Mouse (Mus musculus) limb, embryonic 10.5 days (tissue): ENCODE results near the gene Tcf7l1. TPM values are rescaled to one million over a fixed set of nuclear protein-coding genes. Genes with fewer than 3 reads are reported as not detected.

Experiments
- DNase-seq: peaks from one replicate; pipeline ENCODE4 v3.0.0-alpha.2; 2017; ENCODE audit warnings: low spot score
- H3K27ac ChIP-seq: fragments of 300-500 bp; sonication (generic); 2 replicates; pipeline ENCODE4 v1.5.1; 2016; ENCODE audit warnings: mild to moderate bottlenecking
- H3K27me3 ChIP-seq: fragments of 300-500 bp; sonication (generic); 2 replicates; pipeline ENCODE4 v1.6.1; 2016; ENCODE audit warnings: low read depth, mild to moderate bottlenecking; ENCODE audit not compliant: poor library complexity, severe bottlenecking
- H3K36me3 ChIP-seq: fragments of 300-500 bp; sonication (generic); 2 replicates; pipeline ENCODE4 v1.6.1; 2016; ENCODE audit warnings: mild to moderate bottlenecking, moderate library complexity
- H3K4me1 ChIP-seq: fragments of 300-500 bp; sonication (generic); 2 replicates; pipeline ENCODE4 v1.6.1; 2016
- H3K4me3 ChIP-seq: fragments of 300-500 bp; sonication (generic); 2 replicates; pipeline ENCODE4 v1.5.1; 2016; ENCODE audit warnings: mild to moderate bottlenecking, moderate library complexity
- H3K9me3 ChIP-seq: fragments of 300-500 bp; sonication (generic); replicated peaks from 2 replicates; pipeline ENCODE4 v1.6.1; 2016; ENCODE audit warnings: mild to moderate bottlenecking
- WGBS: fragments of 180-500 bp; shearing (Covaris S2); methylation state at CpG from one replicate; pipeline ENCODE4 v1.1.7; 2016; 5-methylcytosine and 5-hydroxymethylcytosine counted together
- polyA plus RNA-seq: library from polyadenylated mRNA; unstranded; fragments of >200 nt; fragmentation: Nextera tagmentation; extraction: Ambion mirVana; gene quantifications from 2 replicates; pipeline ENCODE4 v1.2.1, GENCODE M21; 2016

The Tcf7l1 gene
- polyA plus RNA-seq, 1 experiment from 2014 or later: 40.0 TPM

GRCm38 (mm10) chr6:72684260-72684805 is 104.7 kb downstream of the Tcf7l1 start:
- H3K4me1 ChIP-seq: peaks cover 72% of the 10 kb centered on the region
- peaks cover 10% of the 10 kb centered on the region for H3K36me3 ChIP-seq
- H3K27ac ChIP-seq: peak overlapping the region; percentile 51; the same call in 1 of the 2 replicates
- 67% methylated on average over 4 of the region's 4 CpGs for WGBS
- H3K9me3 ChIP-seq: no peaks in the 10 kb centered on the region
- no peak overlapping the region for H3K4me3 ChIP-seq
- no peak for DNase-seq
- no peaks in the 10 kb centered on the region for H3K27me3 ChIP-seq

DNA sequence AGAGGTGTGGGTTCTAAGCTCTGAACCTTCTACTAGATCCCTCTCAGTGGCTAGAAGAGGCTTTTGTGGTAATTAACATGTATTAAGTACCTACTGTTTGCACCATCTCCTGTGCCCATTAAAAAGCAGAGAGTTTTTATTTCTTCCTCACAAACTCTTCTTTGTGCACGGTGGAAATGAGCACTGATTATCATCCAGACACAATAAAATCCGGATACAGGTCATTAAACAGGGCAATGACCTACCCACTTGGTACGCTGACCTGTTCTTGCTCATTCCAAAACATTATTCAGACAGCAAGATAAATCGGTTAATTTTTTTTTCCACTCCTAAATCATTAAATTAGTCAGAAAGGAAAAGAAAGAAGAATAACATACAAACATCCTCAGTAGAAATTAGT is 106.8 kb downstream of the Tcf7l1 start:
- peak overlapping the region; percentile 50; the same call in 1 of the 2 replicates for H3K27ac ChIP-seq
- DNase-seq: no peak

GRCm38 (mm10) chr6:72680936-72681335 is 108.1 kb downstream of the Tcf7l1 start:
- Histone ChIP-seq H3K4me3 (no peak overlapping the region), H3K9me3 (no peaks in the 10 kb centered on the region), H3K4me1 (peaks cover 89% of the 10 kb centered on the region), H3K36me3 (peaks cover 7% of the 10 kb centered on the region), H3K27ac (peak overlapping the region; percentile 50; the same call in 1 of the 2 replicates), H3K27me3 (no peaks in the 10 kb centered on the region)
- whole genome bisulfite sequencing: 91% methylated on average over 9 of the region's 9 CpGs
- DNase-seq: no peak

More for the DNA sequence above, 106.8 kb downstream of the Tcf7l1 start:
- Histone ChIP-seq H3K27me3 (no peaks in the 10 kb centered on the region), H3K4me3 (no peak overlapping the region), H3K4me1 (peaks cover 84% of the 10 kb centered on the region), H3K36me3 (peaks cover 7% of the 10 kb centered on the region), H3K9me3 (no peaks in the 10 kb centered on the region)
- 55% methylated on average over 4 of the region's 4 CpGs for WGBS

DNA sequence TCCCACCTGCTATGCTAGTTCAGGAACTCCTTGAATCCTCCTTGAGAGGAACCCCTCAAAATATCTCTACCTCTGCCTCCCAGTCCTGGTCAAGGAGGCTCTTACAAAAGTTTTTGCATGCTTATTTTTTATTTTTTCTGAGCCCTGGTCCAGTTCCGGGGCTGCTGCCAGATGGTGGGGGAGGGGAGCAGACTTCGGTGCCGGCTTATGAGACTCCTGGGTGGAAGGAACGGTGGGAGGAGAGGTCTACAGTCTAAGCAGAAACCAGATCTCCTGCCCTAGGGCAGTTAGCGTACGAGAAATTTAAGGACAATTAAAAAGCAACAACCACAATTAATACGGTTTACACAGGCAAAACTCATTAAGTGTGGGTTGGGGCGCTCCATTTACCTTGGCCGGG is 110.4 kb downstream of the Tcf7l1 start:
- Histone ChIP-seq H3K4me3 (no peak overlapping the region; the same call in 1 of the 2 replicates), H3K36me3 (no peaks in the 10 kb centered on the region), H3K27ac (peak overlapping the region; percentile 91), H3K27me3 (no peaks in the 10 kb centered on the region), H3K4me1 (peaks cover 83% of the 10 kb centered on the region), H3K9me3 (no peaks in the 10 kb centered on the region)
- 24% methylated on average over 9 of the region's 9 CpGs for WGBS
- no peak for DNase-seq

GRCm38 (mm10) chr6:72677510-72678220 is 111.4 kb downstream of the Tcf7l1 start:
- Histone ChIP-seq H3K27ac (peak overlapping the region; percentile 91), H3K36me3 (no peaks in the 10 kb centered on the region), H3K4me3 (peak overlapping the region; percentile 46), H3K4me1 (peaks cover 80% of the 10 kb centered on the region), H3K9me3 (no peaks in the 10 kb centered on the region), H3K27me3 (no peaks in the 10 kb centered on the region)
- DNase-seq: peak; percentile 73
- 16% methylated on average over 11 of the region's 11 CpGs for WGBS

DNA sequence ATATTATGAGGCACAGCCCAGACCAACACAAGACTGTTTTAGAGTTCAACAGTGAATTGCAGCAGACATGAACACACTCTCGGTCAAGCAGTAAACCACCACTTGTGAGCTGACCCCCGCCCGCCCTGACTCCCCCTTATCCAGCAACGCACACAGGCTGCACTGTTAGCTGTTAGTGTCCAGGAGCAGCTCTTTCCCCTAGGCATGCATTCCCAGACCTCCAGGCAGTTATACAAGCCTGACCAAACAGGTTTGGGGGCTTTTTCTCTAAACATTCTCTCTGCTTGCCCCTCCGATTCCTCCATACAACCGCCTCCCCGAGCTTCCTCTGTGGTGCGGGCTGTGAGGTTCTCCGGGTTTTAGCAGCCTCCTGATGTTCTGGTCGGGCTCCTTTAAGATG is 112.0 kb downstream of the Tcf7l1 start:
- Histone ChIP-seq H3K4me3 (peak overlapping the region; percentile 46), H3K36me3 (no peaks in the 10 kb centered on the region), H3K27me3 (no peaks in the 10 kb centered on the region), H3K9me3 (no peaks in the 10 kb centered on the region), H3K27ac (peak overlapping the region; percentile 91), H3K4me1 (peaks cover 79% of the 10 kb centered on the region)
- WGBS: 17% methylated on average over 10 of the region's 10 CpGs
- DNase-seq: no peak

DNA sequence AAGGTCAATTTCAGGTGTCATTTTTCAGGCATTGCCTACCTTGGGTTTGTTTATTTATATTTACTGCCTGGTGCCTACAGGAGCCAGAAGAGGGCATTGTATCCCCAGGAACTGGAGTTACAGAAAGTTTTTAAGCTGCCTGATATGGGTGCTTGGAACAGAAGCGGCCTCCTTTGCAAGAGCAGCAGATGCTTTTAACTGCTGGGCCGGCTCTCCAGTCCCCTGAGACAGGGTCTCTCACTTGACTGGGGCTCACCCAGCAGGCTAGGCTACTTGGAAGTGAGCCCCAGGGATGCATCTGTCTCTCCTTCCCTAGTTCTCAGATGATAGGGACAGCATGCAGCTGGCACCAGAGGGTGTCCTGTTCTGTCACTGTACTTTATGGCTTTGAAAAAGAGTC is 112.7 kb downstream of the Tcf7l1 start:
- Histone ChIP-seq H3K27ac (peak overlapping the region; percentile 91), H3K36me3 (no peaks in the 10 kb centered on the region), H3K4me1 (peaks cover 72% of the 10 kb centered on the region), H3K4me3 (peak overlapping the region; percentile 46; the same call in 1 of the 2 replicates), H3K9me3 (no peaks in the 10 kb centered on the region), H3K27me3 (no peaks in the 10 kb centered on the region)
- no peak for DNase-seq
- 50% methylated on average over 2 of the region's 2 CpGs for WGBS

DNA sequence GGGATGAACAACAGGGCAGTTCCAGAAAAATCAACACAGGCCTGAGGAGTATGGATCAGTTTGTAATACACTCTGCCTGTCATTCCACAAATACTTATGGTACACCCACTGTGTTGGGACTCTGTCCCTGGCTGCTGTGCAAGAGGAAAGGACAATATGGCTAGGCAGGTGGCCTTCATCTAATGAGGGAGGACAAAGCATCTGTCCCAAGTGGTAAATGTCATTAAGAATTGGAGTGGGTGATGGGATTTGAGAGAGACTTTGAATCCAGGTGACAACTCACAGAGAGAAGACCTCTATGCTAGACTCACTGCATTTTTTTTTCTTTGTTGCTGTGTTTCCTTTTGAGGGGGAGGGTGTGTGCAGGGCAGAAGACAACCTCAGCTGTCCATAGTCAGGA is 115.3 kb downstream of the Tcf7l1 start:
- peaks cover 55% of the 10 kb centered on the region for H3K4me1 ChIP-seq
- H3K27me3 ChIP-seq: no peaks in the 10 kb centered on the region
- H3K36me3 ChIP-seq: no peaks in the 10 kb centered on the region; the same call in 1 of the 2 replicates
- no peak for DNase-seq
- 0 out of 2 replicates have a peak overlapping the region, but pooled peaks have one; percentile 7 for H3K27ac ChIP-seq
- no peak overlapping the region for H3K4me3 ChIP-seq
- no peaks in the 10 kb centered on the region for H3K9me3 ChIP-seq

DNA sequence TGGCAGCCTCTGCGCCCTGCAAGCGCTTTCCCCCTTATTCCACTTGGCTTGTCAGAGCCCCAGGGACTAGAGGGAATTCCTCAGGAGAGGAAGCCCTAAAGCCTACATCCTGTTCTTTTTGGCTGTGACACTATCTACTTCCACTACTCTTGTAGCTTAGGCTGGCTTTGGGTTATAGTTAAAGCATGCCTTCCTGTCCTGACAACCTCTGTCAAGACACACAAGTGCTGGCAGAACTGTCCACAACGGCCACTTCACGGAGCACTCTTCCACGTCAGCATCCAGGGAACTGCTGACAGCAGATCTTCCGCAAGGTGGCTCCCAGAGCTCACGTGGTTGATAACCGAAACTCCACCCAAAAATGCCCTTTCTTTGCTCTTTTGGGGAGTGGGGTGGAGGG is 117.9 kb downstream of the Tcf7l1 start:
- no peaks in the 10 kb centered on the region for H3K27me3 ChIP-seq

GRCm38 (mm10) chr6:72667021-72667420 is 122.0 kb downstream of the Tcf7l1 start:
- 65% methylated on average over 4 of the region's 4 CpGs for whole genome bisulfite sequencing
- peak; percentile 68 for DNase-seq
- H3K9me3 ChIP-seq: no peaks in the 10 kb centered on the region
- peaks cover 29% of the 10 kb centered on the region for H3K4me1 ChIP-seq
- no peak overlapping the region for H3K27ac ChIP-seq
- H3K27me3 ChIP-seq: no peaks in the 10 kb centered on the region
- H3K4me3 ChIP-seq: no peak overlapping the region
- H3K36me3 ChIP-seq: no peaks in the 10 kb centered on the region; the same call in 1 of the 2 replicates

More for the DNA sequence above, 117.9 kb downstream of the Tcf7l1 start:
- Histone ChIP-seq H3K27ac (no peak overlapping the region), H3K4me1 (peaks cover 34% of the 10 kb centered on the region), H3K9me3 (no peaks in the 10 kb centered on the region), H3K4me3 (no peak overlapping the region), H3K36me3 (no peaks in the 10 kb centered on the region; the same call in 1 of the 2 replicates)
- WGBS: 81% methylated on average over 8 of the region's 8 CpGs
- DNase-seq: no peak

GRCm38 (mm10) chr6:72664290-72664689 is 124.8 kb downstream of the Tcf7l1 start:
- Histone ChIP-seq H3K9me3 (no peaks in the 10 kb centered on the region), H3K27ac (no peak overlapping the region), H3K27me3 (no peaks in the 10 kb centered on the region), H3K4me1 (peaks cover 47% of the 10 kb centered on the region), H3K36me3 (no peaks in the 10 kb centered on the region), H3K4me3 (no peak overlapping the region)
- no peak for DNase-seq
- WGBS: 82% methylated on average over 8 of the region's 8 CpGs

DNA sequence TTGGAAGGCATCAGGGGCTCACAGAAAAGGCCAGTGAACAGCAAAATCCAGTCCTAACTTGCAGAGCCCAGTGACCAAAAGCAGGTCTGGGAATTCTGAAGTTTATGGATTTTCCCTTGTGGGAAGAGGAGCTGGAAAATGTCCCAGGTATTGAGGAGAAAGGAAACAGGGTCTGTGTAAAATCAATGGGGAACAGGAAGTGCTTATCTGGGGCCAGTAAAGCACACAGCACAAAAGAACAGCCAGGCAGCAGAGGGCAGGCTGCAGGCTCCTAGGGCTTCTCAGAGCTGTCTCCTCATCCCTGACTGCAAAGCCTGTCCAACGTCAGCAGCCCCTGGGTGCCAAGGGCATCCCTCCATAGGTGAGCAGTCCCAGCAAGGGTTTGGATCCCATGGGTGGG is 126.1 kb downstream of the Tcf7l1 start:
- DNase-seq: no peak
- H3K27me3 ChIP-seq: no peaks in the 10 kb centered on the region
- H3K36me3 ChIP-seq: no peaks in the 10 kb centered on the region
- 38% methylated on average over 1 of the region's 1 CpGs for WGBS
- peaks cover 44% of the 10 kb centered on the region for H3K4me1 ChIP-seq
- no peaks in the 10 kb centered on the region for H3K9me3 ChIP-seq
- H3K27ac ChIP-seq: peak overlapping the region; percentile 72
- H3K4me3 ChIP-seq: no peak overlapping the region

- DNase-seq: no peak
- no peaks in the 10 kb centered on the region for H3K27me3 ChIP-seq
- no peak overlapping the region for H3K4me3 ChIP-seq
- 0 out of 2 replicates have a peak, but pooled peaks cover 2% of the 10 kb centered on the region for H3K36me3 ChIP-seq
- H3K9me3 ChIP-seq: no peaks in the 10 kb centered on the region
- WGBS: 90% methylated on average over 6 of the region's 6 CpGs
- peak overlapping the region; percentile 15; the same call in 1 of the 2 replicates for H3K27ac ChIP-seq
- H3K4me1 ChIP-seq: peaks cover 66% of the 10 kb centered on the region
These were observed 128.7 kb downstream of the Tcf7l1 start for GRCm38 (mm10) chr6:72660391-72660720.
